Mouse (Mus musculus): Measurements from ENCODE around the gene Abhd11. TPM values are rescaled to one million over a fixed set of nuclear protein-coding genes. Genes with fewer than 3 reads are reported as not detected.
"Not testable (repeated sequence)": the region's sequence is repeated elsewhere in the genome, so short reads cannot be mapped to it uniquely, and the experiment has no call there.

Gene Abhd11
- total and polyA plus RNA-seq, 2 experiments from 2014 or later = 46.3 to 86.7 TPM

DNA sequence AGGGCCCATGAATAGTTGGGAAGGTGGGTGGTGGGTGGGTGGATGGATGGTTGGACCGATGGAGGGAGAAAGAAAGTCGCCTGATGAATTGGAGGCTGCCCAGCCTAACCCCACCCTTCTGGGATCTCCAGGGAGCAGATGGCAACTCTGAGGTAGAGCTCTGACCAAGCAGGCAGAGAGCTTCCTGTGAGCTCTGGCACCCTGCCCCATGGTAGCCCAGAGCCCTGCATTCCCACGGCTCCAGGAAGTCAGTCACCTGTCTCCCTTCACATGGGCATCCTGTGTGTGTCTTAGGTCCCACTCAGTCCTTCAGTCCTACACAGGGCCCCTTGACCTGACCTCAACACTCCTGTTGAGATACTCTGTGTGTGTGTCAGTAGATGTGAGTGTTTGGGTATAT is 29.0 kb downstream of the Abhd11 start:
- H3K4me3 ChIP-seq (ENCODE audit: low read depth, low read length) = no peak overlapping the region
- no peaks in the 10 kb centered on the region for H3K9me3 ChIP-seq (ENCODE audit: low read length)
- no peak overlapping the region for H3K4me2 ChIP-seq (ENCODE audit: low read depth)
- H3K36me3 ChIP-seq (ENCODE audit: insufficient read depth) = peaks cover 15% of the 10 kb centered on the region
- H3K9ac ChIP-seq = no peak overlapping the region
- H3K4me1 ChIP-seq (ENCODE audit: insufficient read depth) = no peaks in the 10 kb centered on the region
- TF ChIP-seq CTCF (IDR thresholded peaks at IDR 0.05; ENCODE audit: low read depth) = no peak
- no peak overlapping the region for H3K27ac ChIP-seq (ENCODE audit: low read depth, low read length)
- whole genome bisulfite sequencing = 88% methylated on average over 3 of the region's 3 CpGs
- DNase-seq (no peak), ATAC-seq (no peak)
- H3K27me3 ChIP-seq (ENCODE audit: insufficient read depth, low read length) = no peaks in the 10 kb centered on the region

DNA sequence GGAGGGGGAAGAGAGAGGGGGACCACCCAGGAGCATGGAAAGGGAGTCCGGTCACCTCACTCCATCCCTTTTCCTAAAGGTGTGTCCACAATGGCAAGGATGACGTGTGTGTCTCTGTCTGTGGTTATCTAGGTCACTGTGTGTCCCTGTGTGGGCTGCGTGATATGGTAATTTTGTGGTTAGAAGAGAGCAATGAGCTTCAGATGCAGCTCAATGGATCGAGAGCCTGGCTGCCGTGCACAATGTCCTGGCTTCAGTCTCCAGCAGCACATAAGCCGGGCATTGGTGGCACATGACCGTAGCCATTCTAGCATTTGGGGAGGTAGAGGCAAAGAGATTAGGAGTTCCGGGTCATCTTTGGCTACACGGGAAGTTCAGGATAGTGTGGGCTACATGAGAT is 30.6 kb downstream of the Abhd11 start:
- Histone ChIP-seq H3K4me1 (ENCODE audit: insufficient read depth) (no peaks in the 10 kb centered on the region), H3K36me3 (ENCODE audit: insufficient read depth) (peaks cover 15% of the 10 kb centered on the region), H3K27ac (ENCODE audit: low read depth, low read length) (peak overlapping the region; percentile 77), H3K4me3 (ENCODE audit: low read depth, low read length) (no peak overlapping the region), H3K9ac (no peak overlapping the region), H3K9me3 (ENCODE audit: low read length) (no peaks in the 10 kb centered on the region), H3K4me2 (ENCODE audit: low read depth) (no peak overlapping the region), H3K27me3 (ENCODE audit: insufficient read depth, low read length) (no peaks in the 10 kb centered on the region)
- ATAC-seq (no peak), DNase-seq (no peak)
- WGBS = 86% methylated on average over 9 of the region's 9 CpGs
- no peak for TF ChIP-seq CTCF (IDR thresholded peaks at IDR 0.05; ENCODE audit: low read depth)

DNA sequence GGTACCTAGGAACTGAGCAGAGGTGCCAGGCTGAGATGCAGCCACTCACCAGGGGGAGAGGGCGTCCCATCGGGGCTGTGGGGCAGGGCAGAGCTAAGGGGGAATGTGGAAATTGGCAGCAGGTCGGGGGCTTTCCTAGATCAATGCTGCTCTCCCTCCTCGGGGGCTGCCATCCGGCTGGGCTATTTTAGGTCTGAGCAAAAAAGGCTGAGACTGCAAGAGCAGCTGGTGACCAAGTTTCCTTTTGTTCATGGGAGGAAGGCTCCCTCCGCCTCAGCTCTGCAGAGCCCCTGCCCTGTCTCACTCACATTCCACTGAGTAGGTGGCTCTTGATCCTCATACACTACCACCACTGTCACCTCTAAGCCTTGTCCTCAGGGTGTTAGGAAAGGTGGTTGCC is 31.1 kb downstream of the Abhd11 start:
- Histone ChIP-seq H3K9ac (no peak overlapping the region), H3K4me2 (ENCODE audit: low read depth) (no peak overlapping the region), H3K4me3 (ENCODE audit: low read depth, low read length) (no peak overlapping the region), H3K27ac (ENCODE audit: low read depth, low read length) (peak overlapping the region; percentile 77), H3K4me1 (ENCODE audit: insufficient read depth) (no peaks in the 10 kb centered on the region), H3K36me3 (ENCODE audit: insufficient read depth) (peaks cover 19% of the 10 kb centered on the region), H3K9me3 (ENCODE audit: low read length) (no peaks in the 10 kb centered on the region), H3K27me3 (ENCODE audit: insufficient read depth, low read length) (no peaks in the 10 kb centered on the region)
- peak; percentile 71 for ATAC-seq
- DNase-seq = peak; percentile 37
- no peak for TF ChIP-seq CTCF (IDR thresholded peaks at IDR 0.05; ENCODE audit: low read depth)
- WGBS = 35% methylated on average over 6 of the region's 6 CpGs

DNA sequence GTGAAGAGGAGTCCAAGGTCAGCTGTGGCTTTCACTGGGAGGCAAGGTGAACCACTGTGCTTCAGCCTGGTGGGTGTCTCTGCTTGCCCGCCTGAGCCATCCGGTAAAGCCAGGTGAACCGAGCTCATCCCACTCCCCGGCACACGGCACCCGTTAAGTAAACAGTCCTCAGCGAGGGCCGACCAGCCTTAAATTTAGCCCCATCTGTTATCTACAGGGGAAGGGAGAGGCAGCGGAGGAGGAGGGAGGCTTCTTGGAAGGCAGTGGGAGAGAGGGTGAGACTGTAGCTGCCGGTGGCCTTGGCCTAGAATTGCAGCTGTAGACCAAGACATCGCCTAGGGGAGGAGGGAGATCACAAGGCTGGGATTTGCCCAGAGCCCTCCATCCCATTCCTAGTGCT is 31.8 kb downstream of the Abhd11 start:
- Histone ChIP-seq H3K9me3 (ENCODE audit: low read length) (no peaks in the 10 kb centered on the region), H3K4me3 (ENCODE audit: low read depth, low read length) (no peak overlapping the region), H3K27ac (ENCODE audit: low read depth, low read length) (peak overlapping the region; percentile 77), H3K4me1 (ENCODE audit: insufficient read depth) (no peaks in the 10 kb centered on the region), H3K27me3 (ENCODE audit: insufficient read depth, low read length) (no peaks in the 10 kb centered on the region), H3K4me2 (ENCODE audit: low read depth) (no peak overlapping the region), H3K9ac (no peak overlapping the region), H3K36me3 (ENCODE audit: insufficient read depth) (peaks cover 21% of the 10 kb centered on the region)
- DNase-seq = no peak
- WGBS = 79% methylated on average over 11 of the region's 11 CpGs
- no peak for ATAC-seq
- TF ChIP-seq CTCF (IDR thresholded peaks at IDR 0.05; ENCODE audit: low read depth) = no peak

DNA sequence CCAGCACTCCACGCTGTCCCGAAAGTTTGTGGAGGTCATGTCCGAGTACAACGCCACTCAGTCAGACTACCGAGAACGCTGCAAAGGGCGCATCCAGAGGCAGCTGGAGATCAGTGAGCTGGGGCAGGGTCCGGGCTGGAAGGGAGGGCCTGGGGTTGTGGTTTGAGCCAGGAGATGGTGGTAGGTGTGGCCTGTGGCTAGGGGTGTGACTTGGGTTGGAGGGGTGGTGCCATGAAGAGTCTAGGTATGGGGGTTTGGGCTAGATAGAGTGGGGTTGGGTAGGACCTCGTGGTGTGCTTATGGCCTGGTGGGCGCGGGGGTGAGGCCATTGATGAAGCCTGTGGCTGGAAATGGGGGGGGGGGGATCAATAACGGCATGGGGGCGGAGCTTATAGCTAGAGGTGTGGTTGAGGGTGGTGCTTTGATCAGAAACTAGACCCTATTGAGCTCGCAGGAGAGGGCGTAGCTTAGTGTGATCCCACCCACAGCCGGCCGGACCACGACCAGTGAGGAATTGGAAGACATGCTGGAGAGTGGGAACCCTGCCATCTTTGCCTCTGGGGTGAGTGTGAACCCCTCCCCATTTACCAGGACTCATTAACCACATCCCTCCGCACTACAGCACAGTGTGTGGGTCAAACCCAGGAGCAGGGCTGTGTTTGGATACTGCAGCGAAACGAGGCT is 33.3 kb downstream of the Abhd11 start:
- Histone ChIP-seq H3K4me2 (ENCODE audit: low read depth) (no peak overlapping the region), H3K4me1 (ENCODE audit: insufficient read depth) (no peaks in the 10 kb centered on the region), H3K4me3 (ENCODE audit: low read depth, low read length) (no peak overlapping the region), H3K27ac (ENCODE audit: low read depth, low read length) (no peak overlapping the region), H3K27me3 (ENCODE audit: insufficient read depth, low read length) (no peaks in the 10 kb centered on the region), H3K36me3 (ENCODE audit: insufficient read depth) (peaks cover 19% of the 10 kb centered on the region), H3K9me3 (ENCODE audit: low read length) (no peaks in the 10 kb centered on the region), H3K9ac (no peak overlapping the region)
- WGBS = 38% methylated on average over 21 of the region's 21 CpGs
- no peak for TF ChIP-seq CTCF (IDR thresholded peaks at IDR 0.05; ENCODE audit: low read depth)
- ATAC-seq = no peak
- DNase-seq = no peak

DNA sequence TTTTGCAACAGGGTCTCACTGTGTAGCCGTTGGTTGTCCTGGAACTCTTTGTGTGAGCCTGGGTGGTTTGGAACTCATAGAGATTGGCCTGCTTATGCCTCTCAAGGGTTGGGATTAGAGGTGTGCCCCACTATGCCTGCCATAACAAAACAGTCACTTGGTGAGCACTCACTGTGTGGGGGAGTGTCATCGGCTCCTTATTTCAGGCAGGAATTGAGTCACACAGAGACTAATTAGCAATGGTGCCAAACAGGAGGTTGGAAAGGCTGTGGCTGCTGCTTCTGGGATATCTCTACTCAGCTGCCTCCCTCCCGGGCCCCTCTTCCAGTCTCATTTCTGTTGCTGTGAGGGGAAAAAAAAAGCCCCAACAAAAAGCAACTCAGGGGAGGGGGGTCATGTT is 35.6 kb downstream of the Abhd11 start:
- ATAC-seq (no peak), DNase-seq (no peak)
- no peak overlapping the region for H3K4me2 ChIP-seq (ENCODE audit: low read depth)
- no peak overlapping the region for H3K4me3 ChIP-seq (ENCODE audit: low read depth, low read length)
- H3K27me3 ChIP-seq (ENCODE audit: insufficient read depth, low read length) = no peaks in the 10 kb centered on the region
- H3K9me3 ChIP-seq (ENCODE audit: low read length) = no peaks in the 10 kb centered on the region
- no peaks in the 10 kb centered on the region for H3K4me1 ChIP-seq (ENCODE audit: insufficient read depth)
- peaks cover 14% of the 10 kb centered on the region for H3K36me3 ChIP-seq (ENCODE audit: insufficient read depth)
- no peak for TF ChIP-seq CTCF (IDR thresholded peaks at IDR 0.05; ENCODE audit: low read depth)
- WGBS = 80% methylated on average over 3 of the region's 3 CpGs
- no peak overlapping the region for H3K9ac ChIP-seq
- H3K27ac ChIP-seq (ENCODE audit: low read depth, low read length) = no peak overlapping the region

DNA sequence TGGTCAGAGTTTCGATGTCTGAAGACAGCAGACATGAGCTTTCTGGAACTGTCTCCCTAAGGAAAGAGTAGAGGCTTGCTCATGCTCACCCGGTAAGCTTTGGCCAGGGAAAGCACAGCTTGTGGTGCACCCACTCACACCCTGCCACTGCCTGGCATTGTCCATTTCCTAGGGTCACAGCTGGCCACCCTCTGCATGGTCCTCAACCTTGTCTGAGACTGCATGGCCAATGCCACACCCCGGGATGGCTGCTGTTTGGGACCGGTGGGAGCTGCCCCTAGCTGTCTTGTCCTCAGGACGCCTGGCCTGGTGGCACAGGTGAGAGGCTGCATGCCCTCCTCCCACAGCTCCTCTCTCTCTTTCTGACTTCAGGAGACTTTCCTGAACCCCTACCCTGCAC is 39.6 kb downstream of the Abhd11 start:
- H3K27ac ChIP-seq (ENCODE audit: low read depth, low read length) = no peak overlapping the region
- no peak for DNase-seq
- peaks cover 27% of the 10 kb centered on the region for H3K36me3 ChIP-seq (ENCODE audit: insufficient read depth)
- no peak overlapping the region for H3K4me2 ChIP-seq (ENCODE audit: low read depth)
- no peaks in the 10 kb centered on the region for H3K27me3 ChIP-seq (ENCODE audit: insufficient read depth, low read length)
- 94% methylated on average over 5 of the region's 5 CpGs for WGBS
- no peak overlapping the region for H3K9ac ChIP-seq
- no peak overlapping the region for H3K4me3 ChIP-seq (ENCODE audit: low read depth, low read length)
- no peaks in the 10 kb centered on the region for H3K4me1 ChIP-seq (ENCODE audit: insufficient read depth)
- no peaks in the 10 kb centered on the region for H3K9me3 ChIP-seq (ENCODE audit: low read length)
- no peak for TF ChIP-seq CTCF (IDR thresholded peaks at IDR 0.05; ENCODE audit: low read depth)
- ATAC-seq = no peak

DNA sequence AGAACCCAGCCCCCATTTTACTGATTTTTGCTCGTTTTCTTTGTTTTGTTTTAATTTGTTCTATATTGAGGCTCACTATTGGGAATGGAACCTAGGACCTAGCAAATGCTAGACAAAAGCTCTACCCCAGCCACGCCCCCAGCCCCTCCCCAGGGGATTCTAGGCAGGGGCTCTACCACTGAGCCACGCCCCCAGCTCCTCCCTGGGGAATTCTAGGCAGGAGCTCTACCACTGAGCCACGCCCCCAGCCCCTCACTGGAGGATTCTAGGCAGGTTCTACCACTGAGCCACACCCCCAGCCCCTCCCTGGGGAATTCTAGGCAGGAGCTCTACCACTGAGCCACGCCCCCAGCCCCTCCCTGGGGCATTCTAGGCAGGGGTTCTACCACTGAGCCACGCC is 40.3 kb downstream of the Abhd11 start:
- H3K4me3 ChIP-seq (ENCODE audit: low read depth, low read length); H3K4me1 ChIP-seq (ENCODE audit: insufficient read depth); H3K27me3 ChIP-seq (ENCODE audit: insufficient read depth, low read length); H3K9ac ChIP-seq; H3K9me3 ChIP-seq (ENCODE audit: low read length); ATAC-seq; H3K27ac ChIP-seq (ENCODE audit: low read depth, low read length); H3K4me2 ChIP-seq (ENCODE audit: low read depth); DNase-seq: not testable (repeated sequence)
- 95% methylated on average over 6 of the region's 6 CpGs for WGBS
- peaks cover 32% of the 10 kb centered on the region for H3K36me3 ChIP-seq (ENCODE audit: insufficient read depth)

All from forebrain, postnatal 0 days (tissue).